Mouse (Mus musculus): ENCODE measurements at regions not wholly inside any gene's neighbourhood (a gene's known extent, or its start where the extent isn't known, plus 50 kb on each side); places are given as distances from the start of the nearest gene placed in this dataset.

GRCm38 (mm10) chr2:174848981-174849681, 88.7 kb downstream of the Edn3 start:
- DNase-seq (ENCODE audit: extremely low spot score in 1 of 2, low spot score in 2 of 2) = peak in 1 of 2 experiments; percentile 30
- intact Hi-C loops (cut with DNase I) = no loop called here

- intact Hi-C loops (cut with DNase I) = loop anchor here (5.0 to 10.0 kb wide), 2 partner anchors 179 to 1266 kb away; no protein-coding TSS in a partner anchor
- DNase-seq (ENCODE audit: extremely low spot score in 1 of 2, low spot score in 2 of 2) = no peak
These were observed 90.4 kb downstream of the Edn3 start for GRCm38 (mm10) chr2:174850860-174851259.

GRCm38 (mm10) chr2:174851525-174852330, 91.3 kb downstream of the Edn3 start:
- DNase-seq (ENCODE audit: extremely low spot score in 1 of 2, low spot score in 2 of 2) = peak; percentile 78 to 87
- intact Hi-C loops (cut with DNase I) = loop anchor here (5.0 to 10.0 kb wide), 2 partner anchors 179 to 1267 kb away; no protein-coding TSS in a partner anchor

- intact Hi-C loops (cut with DNase I) = loop anchor here (5.0 to 10.0 kb wide), 2 partner anchors 181 to 1269 kb away; no protein-coding TSS in a partner anchor
- no peak for DNase-seq (ENCODE audit: extremely low spot score in 1 of 2, low spot score in 2 of 2)
These were observed 93.4 kb downstream of the Edn3 start for GRCm38 (mm10) chr2:174853786-174854185.

GRCm38 (mm10) chr2:174855548-174855947, 95.1 kb downstream of the Edn3 start:
- DNase-seq (ENCODE audit: extremely low spot score in 1 of 2, low spot score in 2 of 2) = no peak
- intact Hi-C loops (cut with DNase I) = loop anchor here (5.0 to 10.0 kb wide), 2 partner anchors 42 to 1271 kb away; no protein-coding TSS in a partner anchor

- intact Hi-C loops (cut with DNase I) = loop anchor here (5.0 to 10.0 kb wide), 2 partner anchors 41 to 1271 kb away; no protein-coding TSS in a partner anchor
- DNase-seq (ENCODE audit: extremely low spot score in 1 of 2, low spot score in 2 of 2) = no peak
These were observed 95.7 kb downstream of the Edn3 start for GRCm38 (mm10) chr2:174856135-174856534.

- intact Hi-C loops (cut with DNase I) = loop anchor here (2.0 to 10.0 kb wide), 3 partner anchors 39 to 1273 kb away; no protein-coding TSS in a partner anchor
- peak; percentile 84 to 87 for DNase-seq (ENCODE audit: extremely low spot score in 1 of 2, low spot score in 2 of 2)
These were observed 97.8 kb downstream of the Edn3 start for GRCm38 (mm10) chr2:174858011-174858834.

GRCm38 (mm10) chr2:174858835-174859215, 98.4 kb downstream of the Edn3 start:
- intact Hi-C loops (cut with DNase I) = loop anchor here (2.0 to 10.0 kb wide), 3 partner anchors 38 to 1274 kb away; no protein-coding TSS in a partner anchor
- no peak for DNase-seq (ENCODE audit: extremely low spot score in 1 of 2, low spot score in 2 of 2)

GRCm38 (mm10) chr2:174859533-174859932, 99.1 kb downstream of the Edn3 start:
- peak in 1 of 2 experiments; percentile 3 for DNase-seq (ENCODE audit: extremely low spot score in 1 of 2, low spot score in 2 of 2)
- intact Hi-C loops (cut with DNase I) = loop anchor here (2.0 to 10.0 kb wide), 3 partner anchors 38 to 1275 kb away; no protein-coding TSS in a partner anchor

- no peak for DNase-seq (ENCODE audit: extremely low spot score in 1 of 2, low spot score in 2 of 2)
- intact Hi-C loops (cut with DNase I) = no loop called here
These were observed 104.2 kb downstream of the Edn3 start for GRCm38 (mm10) chr2:174864657-174865056.

GRCm38 (mm10) chr2:174866546-174866945, 106.1 kb downstream of the Edn3 start:
- DNase-seq (ENCODE audit: extremely low spot score in 1 of 2, low spot score in 2 of 2) = no peak
- intact Hi-C loops (cut with DNase I) = no loop called here

- intact Hi-C loops (cut with DNase I) = no loop called here
- no peak for DNase-seq (ENCODE audit: extremely low spot score in 1 of 2, low spot score in 2 of 2)
These were observed 107.0 kb downstream of the Edn3 start for GRCm38 (mm10) chr2:174867397-174867796.

GRCm38 (mm10) chr2:174868186-174868585, 107.8 kb downstream of the Edn3 start:
- intact Hi-C loops (cut with DNase I) = no loop called here
- DNase-seq (ENCODE audit: extremely low spot score in 1 of 2, low spot score in 2 of 2) = no peak

- intact Hi-C loops (cut with DNase I) = no loop called here
- DNase-seq (ENCODE audit: extremely low spot score in 1 of 2, low spot score in 2 of 2) = no peak
These were observed 108.4 kb downstream of the Edn3 start for GRCm38 (mm10) chr2:174868743-174869369.

GRCm38 (mm10) chr2:174870284-174870683, 109.9 kb downstream of the Edn3 start:
- intact Hi-C loops (cut with DNase I) = no loop called here
- DNase-seq (ENCODE audit: extremely low spot score in 1 of 2, low spot score in 2 of 2) = no peak

- no peak for DNase-seq (ENCODE audit: extremely low spot score in 1 of 2, low spot score in 2 of 2)
- intact Hi-C loops (cut with DNase I) = no loop called here
These were observed 110.8 kb downstream of the Edn3 start for GRCm38 (mm10) chr2:174871225-174871624.

GRCm38 (mm10) chr2:174871844-174872243, 111.4 kb downstream of the Edn3 start:
- no peak for DNase-seq (ENCODE audit: extremely low spot score in 1 of 2, low spot score in 2 of 2)
- intact Hi-C loops (cut with DNase I) = no loop called here

- DNase-seq (ENCODE audit: extremely low spot score in 1 of 2, low spot score in 2 of 2) = no peak
- intact Hi-C loops (cut with DNase I) = no loop called here
These were observed 116.5 kb downstream of the Edn3 start for GRCm38 (mm10) chr2:174876886-174877285.
